ENCODE assay signal across 8 mouse cellular contexts in genomic region chr15:9071556-9072544, GRCm38 (mm10). TPM values are rescaled to one million over a fixed set of nuclear protein-coding genes. Genes with fewer than 3 reads are reported as not detected.
A peak's percentile ranks its signal among the peaks of the same experiment; 100 is the strongest.
DNase-seq lines count a peak whose midpoint lies in the region; ATAC-seq and TF ChIP-seq lines count a peak whose summit lies in the region.

No protein-coding gene starts in this region.

- H3K27me3 ChIP-seq in MEL (ENCODE audit: control insufficient read depth in 1 of 2, insufficient read depth in 2 of 2, low read length in 2 of 2) = no peaks in the 10 kb centered on the region
- H3K27me3 ChIP-seq in forebrain, embryonic 12.5 days = no peaks in the 10 kb centered on the region
- no peaks in the 10 kb centered on the region for H3K27me3 ChIP-seq in hindbrain, embryonic 10.5 days (ENCODE audit: insufficient read depth, poor library complexity, severe bottlenecking)

- peak overlapping the region; percentile 97 for H3K9ac ChIP-seq in MEL (ENCODE audit: control insufficient read depth, low read depth, low read length, poor library complexity, severe bottlenecking)
- H3K9ac ChIP-seq in forebrain, embryonic 12.5 days = peak overlapping the region; percentile 79

- TF ChIP-seq RAD21 in MEL (IDR thresholded peaks at IDR 0.05; ENCODE audit: low read depth, low read length) = no peak

- H3K79me2 ChIP-seq in MEL (ENCODE audit: control insufficient read depth, insufficient read depth, low read length, poor library complexity) = peaks cover 53% of the 10 kb centered on the region

- ATAC-seq in forebrain, embryonic 12.5 days (ENCODE audit: low FRiP score) = peak; percentile 54
- ATAC-seq in megakaryocyte, adult 5-6 weeks (ENCODE audit: poor library complexity, severe bottlenecking) = peak; percentile 11
- ATAC-seq in megakaryocyte progenitor cell, adult 5-6 weeks (replicated peaks; ENCODE audit: poor library complexity) = no peak

- H3K36me3 ChIP-seq in MEL (ENCODE audit: control insufficient read depth in 1 of 2, insufficient read depth in 2 of 2, low read length in 2 of 2) = peaks cover 2 to 31% of the 10 kb centered on the region in 2 experiments
- no peaks in the 10 kb centered on the region for H3K36me3 ChIP-seq in forebrain, embryonic 12.5 days (replicated peaks)
- no peaks in the 10 kb centered on the region for H3K36me3 ChIP-seq in hindbrain, embryonic 10.5 days

- no peak for TF ChIP-seq CTCF in MEL (IDR thresholded peaks at IDR 0.05 in 2 of 3, conservative IDR thresholded peaks at IDR 0.05 in 1 of 3; ENCODE audit: control insufficient read depth in 1 of 3, insufficient read depth in 1 of 3, low read depth in 2 of 3, low read length in 3 of 3, poor library complexity in 1 of 3, severe bottlenecking in 1 of 3)
- TF ChIP-seq CTCF in bone marrow, adult 2 months (IDR thresholded peaks at IDR 0.05; ENCODE audit: control insufficient read depth, insufficient read depth, low read length) = no peak

- under 1% methylated on average over 65 of the region's 66 CpGs for WGBS in bone marrow, adult 2 months
- under 1% methylated on average over 55 of the region's 66 CpGs for WGBS in forebrain, embryonic 12.5 days
- under 1% methylated on average over 66 of the region's 66 CpGs for WGBS in hindbrain, embryonic 10.5 days

- DNase-seq in MEL (ENCODE audit: low read depth, low spot score) = peak; percentile 66
- DNase-seq in hindbrain, embryonic 10.5 days (ENCODE audit: low spot score) = peak; percentile 75
- DNase-seq in layer of hippocampus, postnatal 14 days (ENCODE audit: low spot score in 2 of 2) = peak; percentile 22 to 50
- peak; percentile 34 for DNase-seq in right cerebral cortex, postnatal 4 days

- peak overlapping the region; percentile 100 for H3K27ac ChIP-seq in MEL (ENCODE audit: control insufficient read depth, low read depth, low read length)
- peak overlapping the region; percentile 98 for H3K27ac ChIP-seq in bone marrow, adult 2 months (ENCODE audit: control insufficient read depth, insufficient read depth, low read depth, low read length, poor library complexity)
- peak overlapping the region; percentile 84 for H3K27ac ChIP-seq in forebrain, embryonic 12.5 days
- H3K27ac ChIP-seq in hindbrain, embryonic 10.5 days = peak overlapping the region; percentile 98

- peak overlapping the region; percentile 95 to 98 for H3K4me3 ChIP-seq in MEL (ENCODE audit: control insufficient read depth in 1 of 2, insufficient read depth in 1 of 2, low read depth in 2 of 2, low read length in 2 of 2)
- peak overlapping the region; percentile 93 for H3K4me3 ChIP-seq in bone marrow, adult 2 months (replicated peaks; ENCODE audit: control insufficient read depth, low read depth, low read length)
- peak overlapping the region; percentile 81 for H3K4me3 ChIP-seq in forebrain, embryonic 12.5 days (replicated peaks)
- H3K4me3 ChIP-seq in hindbrain, embryonic 10.5 days = peak overlapping the region; percentile 96

- no peaks in the 10 kb centered on the region for H3K9me3 ChIP-seq in MEL (replicated peaks; ENCODE audit: insufficient read depth, low read length)
- no peaks in the 10 kb centered on the region for H3K9me3 ChIP-seq in forebrain, embryonic 12.5 days
- no peaks in the 10 kb centered on the region for H3K9me3 ChIP-seq in hindbrain, embryonic 10.5 days

- TF ChIP-seq EP300 in MEL (IDR thresholded peaks at IDR 0.05; ENCODE audit: low read depth in 1 of 2, low read length in 2 of 2) = no peak

- peaks cover 14 to 19% of the 10 kb centered on the region in 2 experiments for H3K4me1 ChIP-seq in MEL (ENCODE audit: control insufficient read depth in 1 of 2, insufficient read depth in 2 of 2, low read length in 2 of 2)
- peaks cover 2% of the 10 kb centered on the region for H3K4me1 ChIP-seq in bone marrow, adult 2 months (ENCODE audit: control insufficient read depth, insufficient read depth, low read length)
- H3K4me1 ChIP-seq in forebrain, embryonic 12.5 days = peaks cover 41% of the 10 kb centered on the region
- peaks cover 55% of the 10 kb centered on the region for H3K4me1 ChIP-seq in hindbrain, embryonic 10.5 days (replicated peaks)

- H3K4me2 ChIP-seq in forebrain, embryonic 12.5 days = peak overlapping the region; percentile 70

- TF ChIP-seq POLR2A in MEL (IDR thresholded peaks at IDR 0.05; ENCODE audit: control insufficient read depth in 1 of 2, insufficient read depth in 1 of 2, low read depth in 1 of 2, low read length in 2 of 2, poor library complexity in 1 of 2) = peak in 1 of 2 experiments; percentile 6; a peak in 1 of 4 replicates
- 0 out of 2 replicates have a peak, but pooled peaks have one; percentile 12 for TF ChIP-seq POLR2A in bone marrow, adult 2 months (IDR thresholded peaks at IDR 0.05; ENCODE audit: borderline replicate concordance, control insufficient read depth, low read depth, low read length)

TF ChIP-seq in MEL, 35 proteins besides CTCF, POLR2A, EP300 and RAD21:
- peak; percentile 12; the same call in 1 of the 2 replicates for TF ChIP-seq ZMIZ1 (IDR thresholded peaks at IDR 0.05; ENCODE audit: low read depth, low read length)
- peak; percentile 19; the same call in 1 of the 2 replicates for TF ChIP-seq USF1 (IDR thresholded peaks at IDR 0.05; ENCODE audit: low read depth, low read length)
- no peak for TF ChIP-seq KAT2A (conservative IDR thresholded peaks at IDR 0.05; ENCODE audit: low read depth, low read length)
- peak; percentile 24; the same call in 1 of the 2 replicates for TF ChIP-seq MYC (IDR thresholded peaks at IDR 0.05; ENCODE audit: low read depth, low read length)
- peak; percentile 19; the same call in 1 of the 2 replicates for TF ChIP-seq ZNF384 (IDR thresholded peaks at IDR 0.05; ENCODE audit: low read depth, low read length)
- TF ChIP-seq MAZ (IDR thresholded peaks at IDR 0.05; ENCODE audit: low read depth, low read length) = peak; percentile 13; the same call in 1 of the 2 replicates
- TF ChIP-seq TBP (IDR thresholded peaks at IDR 0.05; ENCODE audit: low read depth, low read length) = no peak; the same call in 1 of the 2 replicates
- TF ChIP-seq ETS1 (IDR thresholded peaks at IDR 0.05; ENCODE audit: low read depth, low read length) = no peak
- peak; percentile 91 for TF ChIP-seq MXI1 (IDR thresholded peaks at IDR 0.05; ENCODE audit: low read depth, low read length)
- no peak for TF ChIP-seq USF2 (IDR thresholded peaks at IDR 0.05; ENCODE audit: borderline replicate concordance in 1 of 2, insufficient read depth in 1 of 2, low read depth in 1 of 2, low read length in 2 of 2)
- TF ChIP-seq CHD2 (IDR thresholded peaks at IDR 0.05; ENCODE audit: low read length) = no peak
- peak; percentile 65; the same call in 1 of the 2 replicates for TF ChIP-seq UBTF (IDR thresholded peaks at IDR 0.05; ENCODE audit: borderline replicate concordance, insufficient read depth, low read depth, low read length)
- no peak for TF ChIP-seq POLR2AphosphoS2 (IDR thresholded peaks at IDR 0.05; ENCODE audit: low read length)
- no peak for TF ChIP-seq GABPA (IDR thresholded peaks at IDR 0.05; ENCODE audit: low read depth, low read length)
- no peak for TF ChIP-seq E2F4 (IDR thresholded peaks at IDR 0.05; ENCODE audit: borderline replicate concordance, low read depth, low read length)
- no peak for TF ChIP-seq MEF2A (IDR thresholded peaks at IDR 0.05; ENCODE audit: extremely low read depth, insufficient replicate concordance, low read depth, low read length, poor library complexity, severe bottlenecking)
- no peak for TF ChIP-seq SMC3 (IDR thresholded peaks at IDR 0.05; ENCODE audit: low read depth, low read length)
- peak; percentile 44; the same call in 1 of the 2 replicates for TF ChIP-seq SIN3A (IDR thresholded peaks at IDR 0.05; ENCODE audit: low read length)
TF ChIP-seq in MEL: peak in this region for 8.

RNA-seq across cellular contexts. Expression of gene Nadk2, which starts 0.8 kb away (rescaled TPM):
- 168 and 221 TPM in 2 replicates for total RNA-seq in MEL (2012; rRNA removed)
- 100 to 1,000 TPM; 361 to 659 TPM for polyA plus RNA-seq in MEL (2012; ENCODE audit: insufficient read depth in 1 of 2, insufficient read length in 2 of 2, low read depth in 1 of 2, low replicate concordance in 2 of 2, missing spikeins in 1 of 2)
- 57.6 and 70.0 TPM in 2 replicates for polyA plus RNA-seq in bone marrow, adult 2 months (2011; ENCODE audit: insufficient read depth, insufficient read length, low replicate concordance, missing spikeins)
- polyA plus RNA-seq in forebrain, embryonic 12.5 days (2016; fragmentation: Nextera tagmentation; extraction: Ambion mirVana) = 32.0 and 34.9 TPM in 2 replicates
- 26.8 and 31.0 TPM in 2 replicates for polyA plus RNA-seq in hindbrain, embryonic 10.5 days (2016; fragmentation: Nextera tagmentation; extraction: Ambion mirVana)
- 10 to 100 TPM; 51.6 to 51.7 TPM for total RNA-seq in layer of hippocampus, postnatal 14 days (2021)
- 25.7 and 32.3 TPM in 2 replicates for total RNA-seq in megakaryocyte, adult 5-6 weeks (2015)
- total RNA-seq in megakaryocyte, adult 5-6 weeks (2017) = 30.0 and 31.3 TPM in 2 replicates
- 64.3 and 68.6 TPM in 2 replicates for total RNA-seq in megakaryocyte progenitor cell, adult 5-6 weeks (2015)
- 59.7 and 73.9 TPM in 2 replicates for total RNA-seq in megakaryocyte progenitor cell, adult 5-6 weeks (2017)
